Mouse (Mus musculus): ENCODE data around the gene Kcnn3. TPM values are rescaled to one million over a fixed set of nuclear protein-coding genes. Genes with fewer than 3 reads are reported as not detected.

Gene Kcnn3
- polyA plus RNA-seq, 1 experiment = not detected

- Histone ChIP-seq H3K27ac (ENCODE audit: insufficient read depth, low read depth, low read length) (no peak overlapping the region), H3K4me1 (ENCODE audit: control insufficient read depth, insufficient read depth, low read length) (no peaks in the 10 kb centered on the region; the same call in 1 of the 2 replicates), H3K4me3 (ENCODE audit: insufficient read depth, low read length) (no peak overlapping the region)
- TF ChIP-seq POLR2A (IDR thresholded peaks at IDR 0.05; ENCODE audit: borderline replicate concordance, low read depth, low read length) = no peak
These were observed 184.1 kb downstream of the Kcnn3 start for GRCm38 (mm10) chr3:89704064-89704463.

GRCm38 (mm10) chr3:89714359-89715206 is 194.6 kb downstream of the Kcnn3 start, which contains the start of gene Adar:
TSS of gene Adar (plus strand) at chr3:89715022.
- TF ChIP-seq POLR2A (IDR thresholded peaks at IDR 0.05; ENCODE audit: borderline replicate concordance, low read depth, low read length) (no peak), CTCF (IDR thresholded peaks at IDR 0.05; ENCODE audit: low read depth, low read length) (no peak)
- Histone ChIP-seq H3K27ac (ENCODE audit: insufficient read depth, low read depth, low read length) (no peak within 1 kb of the TSS), H3K4me3 (ENCODE audit: insufficient read depth, low read length) (peak within 1 kb of the TSS; percentile 94), H3K4me1 (ENCODE audit: control insufficient read depth, insufficient read depth, low read length) (peaks cover 15% of the 10 kb centered on the region)

- TF ChIP-seq CTCF (IDR thresholded peaks at IDR 0.05; ENCODE audit: low read depth, low read length) (no peak), POLR2A (IDR thresholded peaks at IDR 0.05; ENCODE audit: borderline replicate concordance, low read depth, low read length) (no peak)
- no peak overlapping the region for H3K27ac ChIP-seq (ENCODE audit: insufficient read depth, low read depth, low read length)
These were observed 195.4 kb downstream of the Kcnn3 start for GRCm38 (mm10) chr3:89715207-89715966.

DNA sequence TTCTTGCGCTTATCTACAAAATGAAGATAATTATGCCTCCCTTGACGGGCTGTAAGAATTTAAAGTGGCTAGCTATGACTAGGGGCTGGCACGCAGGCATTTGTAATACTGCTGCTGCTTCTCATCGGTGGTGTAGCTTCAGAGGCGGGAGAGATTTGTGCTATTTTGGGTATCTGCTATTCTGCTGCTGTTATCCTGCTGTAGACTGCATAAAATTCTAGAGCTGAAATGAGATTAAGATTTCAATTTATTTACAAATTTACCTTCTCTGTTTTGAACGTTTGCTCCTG is 195.9 kb downstream of the Kcnn3 start:
- peak overlapping the region; percentile 94 for H3K4me3 ChIP-seq (ENCODE audit: insufficient read depth, low read length)
- TF ChIP-seq CTCF (IDR thresholded peaks at IDR 0.05; ENCODE audit: low read depth, low read length) (no peak), POLR2A (IDR thresholded peaks at IDR 0.05; ENCODE audit: borderline replicate concordance, low read depth, low read length) (no peak)
- no peak overlapping the region for H3K27ac ChIP-seq (ENCODE audit: insufficient read depth, low read depth, low read length)
- peaks cover 15% of the 10 kb centered on the region for H3K4me1 ChIP-seq (ENCODE audit: control insufficient read depth, insufficient read depth, low read length)

More at GRCm38 (mm10) chr3:89715207-89715966, 195.4 kb downstream of the Kcnn3 start:
- H3K4me3 ChIP-seq (ENCODE audit: insufficient read depth, low read length) = peak overlapping the region; percentile 94
- peaks cover 15% of the 10 kb centered on the region for H3K4me1 ChIP-seq (ENCODE audit: control insufficient read depth, insufficient read depth, low read length)

- Histone ChIP-seq H3K4me1 (ENCODE audit: control insufficient read depth, insufficient read depth, low read length) (peaks cover 2% of the 10 kb centered on the region; the same call in 1 of the 2 replicates), H3K4me3 (ENCODE audit: insufficient read depth, low read length) (no peak overlapping the region), H3K27ac (ENCODE audit: insufficient read depth, low read depth, low read length) (no peak overlapping the region)
- TF ChIP-seq POLR2A (IDR thresholded peaks at IDR 0.05; ENCODE audit: borderline replicate concordance, low read depth, low read length) (no peak), CTCF (IDR thresholded peaks at IDR 0.05; ENCODE audit: low read depth, low read length) (no peak)
These were observed 202.1 kb downstream of the Kcnn3 start for GRCm38 (mm10) chr3:89722032-89722431.

DNA sequence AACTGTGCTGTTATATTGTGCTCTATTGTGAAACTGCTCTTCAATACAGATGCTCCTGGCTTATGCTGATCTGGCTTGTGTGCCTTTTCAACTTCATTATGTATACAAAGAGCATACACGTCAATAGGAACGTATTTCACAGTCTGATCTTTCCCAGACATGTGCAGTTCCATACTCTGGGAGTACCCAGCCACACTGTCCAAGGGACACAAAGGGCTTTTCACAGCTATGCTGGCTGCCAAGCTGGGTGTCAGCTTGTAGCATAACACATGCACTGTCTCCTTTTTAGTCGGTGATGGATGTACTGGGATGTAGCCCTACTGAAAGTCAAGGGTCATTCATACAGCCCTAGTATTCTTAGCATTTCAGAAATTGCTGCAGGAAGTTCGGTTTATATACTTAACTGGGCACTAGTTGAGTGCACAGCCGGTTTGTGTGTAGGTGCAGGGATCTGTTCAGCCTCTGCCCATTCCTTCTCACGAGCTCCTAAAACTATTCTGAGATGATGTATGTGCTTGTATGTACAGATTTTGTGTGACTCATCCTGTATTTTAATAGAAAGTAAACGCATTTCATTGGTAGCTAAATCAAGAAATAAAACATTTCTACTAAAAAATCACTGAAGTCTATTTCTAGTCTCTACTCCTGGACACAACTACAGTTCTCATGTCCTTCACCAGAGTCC is 203.6 kb downstream of the Kcnn3 start:
- H3K4me1 ChIP-seq (ENCODE audit: control insufficient read depth, insufficient read depth, low read length) = peaks cover 2% of the 10 kb centered on the region; the same call in 1 of the 2 replicates
- TF ChIP-seq POLR2A (IDR thresholded peaks at IDR 0.05; ENCODE audit: borderline replicate concordance, low read depth, low read length) (no peak), CTCF (IDR thresholded peaks at IDR 0.05; ENCODE audit: low read depth, low read length) (no peak)
- H3K4me3 ChIP-seq (ENCODE audit: insufficient read depth, low read length) = no peak overlapping the region
- no peak overlapping the region for H3K27ac ChIP-seq (ENCODE audit: insufficient read depth, low read depth, low read length)

Other genes starting within 250 kb of the Kcnn3 start
- 42.7 and 55.2 TPM in 2 replicates for gene Slc50a1, start 249.6 kb upstream of the Kcnn3 start, polyA plus RNA-seq (2012; ENCODE audit: insufficient read depth, insufficient read length, missing spikeins)
- 0.96 TPM in 1 of 2 replicates, not detected in the other for gene Efna1, start 239.0 kb upstream of the Kcnn3 start, polyA plus RNA-seq (2012; ENCODE audit: insufficient read depth, insufficient read length, missing spikeins)
- gene Efna3, start 197.2 kb upstream of the Kcnn3 start, polyA plus RNA-seq (2012; ENCODE audit: insufficient read depth, insufficient read length, missing spikeins) = not detected in 2 replicates
- not detected in 2 replicates for gene Efna4, start 182.1 kb upstream of the Kcnn3 start, polyA plus RNA-seq (2012; ENCODE audit: insufficient read depth, insufficient read length, missing spikeins)
- 315 and 328 TPM in 2 replicates for gene Adam15, start 170.2 kb upstream of the Kcnn3 start, polyA plus RNA-seq (2012; ENCODE audit: insufficient read depth, insufficient read length, missing spikeins)
- gene Dcst2, start 158.2 kb upstream of the Kcnn3 start, polyA plus RNA-seq (2012; ENCODE audit: insufficient read depth, insufficient read length, missing spikeins) = not detected in 2 replicates
- gene Dcst1, start 154.9 kb upstream of the Kcnn3 start, polyA plus RNA-seq (2012; ENCODE audit: insufficient read depth, insufficient read length, missing spikeins) = not detected in 2 replicates
- gene Zbtb7b, start 125.4 kb upstream of the Kcnn3 start, polyA plus RNA-seq (2012; ENCODE audit: insufficient read depth, insufficient read length, missing spikeins) = 66.0 and 75.2 TPM in 2 replicates
- not detected in 2 replicates for gene Lenep, start 117.4 kb upstream of the Kcnn3 start, polyA plus RNA-seq (2012; ENCODE audit: insufficient read depth, insufficient read length, missing spikeins)
- 17.7 and 20.5 TPM in 2 replicates for gene Flad1, start 108.3 kb upstream of the Kcnn3 start, polyA plus RNA-seq (2012; ENCODE audit: insufficient read depth, insufficient read length, missing spikeins)
- 46.6 and 55.2 TPM in 2 replicates for gene Cks1b, start 101.8 kb upstream of the Kcnn3 start, polyA plus RNA-seq (2012; ENCODE audit: insufficient read depth, insufficient read length, missing spikeins)
- 56.0 and 56.8 TPM in 2 replicates for gene Shc1, start 101.7 kb upstream of the Kcnn3 start, polyA plus RNA-seq (2012; ENCODE audit: insufficient read depth, insufficient read length, missing spikeins)
- 25.3 and 28.0 TPM in 2 replicates for gene Pygo2, start 90.0 kb upstream of the Kcnn3 start, polyA plus RNA-seq (2012; ENCODE audit: insufficient read depth, insufficient read length, missing spikeins)
- gene Pbxip1, start 83.5 kb upstream of the Kcnn3 start, polyA plus RNA-seq (2012; ENCODE audit: insufficient read depth, insufficient read length, missing spikeins) = 14.1 and 17.3 TPM in 2 replicates
- gene Pmvk, start 65.6 kb upstream of the Kcnn3 start, polyA plus RNA-seq (2012; ENCODE audit: insufficient read depth, insufficient read length, missing spikeins) = 25.9 and 26.8 TPM in 2 replicates
- 57.9 and 61.1 TPM in 2 replicates for gene Adar, start 194.9 kb downstream of the Kcnn3 start, polyA plus RNA-seq (2012; ENCODE audit: insufficient read depth, insufficient read length, missing spikeins)
- 0.41 and 0.52 TPM in 2 replicates for gene Chrnb2, start 244.5 kb downstream of the Kcnn3 start, polyA plus RNA-seq (2012; ENCODE audit: insufficient read depth, insufficient read length, missing spikeins)